Mouse (Mus musculus): ENCODE measurements around the gene Ttc30a1.

Gene Ttc30a1

DNA sequence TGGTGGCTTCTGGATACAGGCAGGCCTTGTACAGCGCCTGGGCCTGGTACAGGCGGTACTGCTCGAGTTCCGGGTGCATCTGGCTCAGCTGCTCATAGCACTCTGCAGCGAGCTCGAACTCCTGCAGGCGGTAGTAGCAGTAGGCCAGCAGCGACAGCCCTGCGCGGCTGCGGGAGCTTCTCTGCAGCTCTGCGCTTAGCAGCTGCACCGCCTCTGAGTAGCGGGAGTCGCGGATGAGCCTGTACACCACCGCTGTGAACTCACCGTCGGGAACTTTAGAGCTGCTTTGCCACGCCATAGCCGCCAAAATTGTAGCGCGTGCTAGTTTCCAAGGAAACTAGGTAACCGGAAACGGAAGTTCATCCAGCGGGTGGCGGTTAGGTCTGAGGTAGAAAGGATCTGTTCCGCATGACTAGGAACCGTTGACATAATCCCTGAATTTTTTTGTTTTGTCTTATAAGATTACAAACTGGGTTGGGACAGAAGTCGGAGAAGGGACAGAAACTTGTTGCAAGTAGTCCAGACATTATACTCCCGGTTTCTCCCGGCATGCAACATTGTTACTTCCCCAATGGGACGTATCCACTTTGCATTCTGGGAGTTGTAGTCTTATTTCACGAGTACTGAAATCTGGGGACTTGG lies at the start of gene Ttc30a1:
TSS of gene Ttc30a1 (minus strand) at position 528 of the 642 bp plus-strand sequence.
- DNase-seq: peak; percentile 83

DNA sequence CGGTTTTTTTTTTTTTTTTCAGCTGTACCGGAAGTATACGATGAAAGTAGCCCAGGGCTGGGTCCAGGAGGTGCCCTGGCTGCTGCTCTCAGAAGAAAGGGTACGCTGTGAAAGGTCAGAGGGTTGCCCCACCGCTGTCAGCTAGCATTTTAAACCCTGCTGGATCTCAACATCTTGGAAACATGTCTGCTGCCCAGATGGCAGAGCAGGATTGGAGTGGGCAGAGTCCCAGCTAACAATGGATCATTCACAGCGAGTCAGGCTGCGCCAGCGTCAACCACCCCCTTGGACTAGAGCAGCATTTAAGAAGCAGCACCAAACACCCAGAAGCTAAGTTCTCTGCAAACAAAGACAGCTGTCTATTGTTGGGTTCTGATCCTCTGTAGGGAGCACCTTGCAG lies 48.3 kb upstream of the Ttc30a1 start:
- DNase-seq: no peak

- DNase-seq: peak; percentile 13
These were observed 47.5 kb upstream of the Ttc30a1 start for GRCm38 (mm10) chr2:76029081-76029901.

DNA sequence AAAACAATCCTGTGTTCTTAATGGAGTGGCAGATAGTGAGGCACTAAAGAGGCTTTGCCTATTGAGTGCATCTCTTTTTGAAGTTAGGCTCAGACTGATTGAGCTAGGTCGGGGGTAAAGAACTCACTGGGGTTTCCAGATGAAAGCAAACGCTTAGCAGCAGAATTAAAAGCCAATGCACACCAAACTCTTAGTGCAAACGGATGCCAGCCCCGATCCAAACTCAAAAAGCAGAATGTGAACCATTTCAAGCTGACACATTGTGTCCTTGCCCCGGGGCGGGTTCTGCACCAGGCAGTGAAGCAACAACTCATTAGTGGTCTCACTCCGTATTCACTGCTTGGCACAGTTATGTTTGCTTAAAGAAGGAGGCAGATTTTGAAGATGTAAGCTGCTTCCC lies 35.1 kb upstream of the Ttc30a1 start:
- DNase-seq: no peak

- no peak for DNase-seq
These were observed 34.4 kb upstream of the Ttc30a1 start for GRCm38 (mm10) chr2:76016136-76016535.

- no peak for DNase-seq
These were observed 33.7 kb upstream of the Ttc30a1 start for GRCm38 (mm10) chr2:76015460-76015859.

GRCm38 (mm10) chr2:76014659-76015058 lies 32.9 kb upstream of the Ttc30a1 start:
- no peak for DNase-seq

- DNase-seq: no peak
These were observed 24.4 kb upstream of the Ttc30a1 start for GRCm38 (mm10) chr2:76006194-76006593.

DNA sequence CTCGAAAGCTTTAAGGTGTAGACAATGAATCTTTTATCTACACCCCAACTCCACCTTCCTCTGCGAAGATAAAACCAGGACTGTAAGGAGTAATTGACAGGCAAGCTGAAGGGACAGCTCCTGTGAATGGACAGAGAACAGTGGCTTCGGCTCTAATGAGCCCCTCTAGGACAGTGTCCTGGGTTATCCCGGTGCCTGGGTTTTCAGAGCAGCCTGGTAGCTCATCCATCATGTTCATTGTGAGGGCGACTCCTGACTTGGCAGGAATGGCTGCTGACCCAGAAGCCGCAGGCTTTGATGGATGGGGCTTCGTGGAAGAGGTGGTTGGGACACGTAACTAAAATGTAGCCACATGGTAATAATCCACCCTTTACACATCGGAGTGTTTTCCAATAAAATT lies 21.1 kb upstream of the Ttc30a1 start:
- no peak for DNase-seq

DNA sequence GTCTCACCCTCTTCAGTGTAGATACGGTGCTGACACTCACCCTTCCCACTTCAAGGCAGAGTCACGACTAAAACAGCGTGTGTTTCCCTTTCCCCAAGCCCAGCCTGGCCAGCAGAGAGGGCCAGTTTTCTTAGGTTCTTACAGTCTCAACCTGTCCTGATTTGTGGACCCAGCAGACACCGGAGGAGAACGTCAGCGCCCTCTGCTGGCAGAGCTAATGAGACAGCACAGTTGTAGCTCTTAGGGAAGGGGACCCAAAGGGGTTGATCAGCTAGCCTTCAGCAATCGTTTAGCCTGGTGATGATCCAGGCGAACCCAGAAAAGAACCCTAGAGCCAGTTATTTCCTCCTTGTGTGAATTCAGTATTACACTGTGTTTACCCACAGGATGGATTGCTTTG lies 19.6 kb upstream of the Ttc30a1 start:
- DNase-seq: peak; percentile 75

- DNase-seq: no peak
These were observed 17.9 kb upstream of the Ttc30a1 start for GRCm38 (mm10) chr2:75999636-76000035.

- no peak for DNase-seq
These were observed 16.9 kb upstream of the Ttc30a1 start for GRCm38 (mm10) chr2:75998692-75999091.

- no peak for DNase-seq
These were observed 16.0 kb upstream of the Ttc30a1 start for GRCm38 (mm10) chr2:75997726-75998125.

GRCm38 (mm10) chr2:75994841-75995240 lies 13.1 kb upstream of the Ttc30a1 start:
- no peak for DNase-seq

DNA sequence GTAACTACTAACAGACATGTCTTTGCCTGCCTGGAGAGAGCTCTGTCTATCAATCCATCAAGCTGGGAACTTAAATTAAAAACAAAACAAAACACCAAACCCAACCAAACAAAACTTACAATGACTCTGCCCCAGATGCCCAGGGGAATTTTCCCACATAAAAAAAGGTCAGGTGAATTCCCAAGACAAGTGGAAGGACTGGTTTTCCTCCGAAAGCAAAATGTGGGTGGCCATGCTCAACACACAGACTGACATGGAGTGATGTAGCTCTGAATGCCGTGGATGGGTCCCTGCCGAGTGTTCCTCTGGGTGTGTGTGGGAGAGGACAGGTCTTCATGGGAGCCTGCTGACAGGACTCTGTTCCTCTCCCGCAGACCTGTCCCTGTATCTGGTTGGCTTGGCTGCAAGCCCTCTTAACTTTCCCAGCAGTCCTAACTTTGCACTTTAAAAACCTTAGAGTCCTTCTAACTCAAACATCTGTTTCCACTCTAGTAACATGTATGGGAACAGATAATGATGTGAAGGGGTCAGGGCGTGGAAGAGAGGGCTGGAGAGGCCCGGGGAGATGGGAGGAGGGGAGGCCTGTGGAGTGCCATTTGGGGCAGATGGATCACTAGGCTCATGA lies 9.9 kb upstream of the Ttc30a1 start:
- DNase-seq: peak; percentile 50

DNA sequence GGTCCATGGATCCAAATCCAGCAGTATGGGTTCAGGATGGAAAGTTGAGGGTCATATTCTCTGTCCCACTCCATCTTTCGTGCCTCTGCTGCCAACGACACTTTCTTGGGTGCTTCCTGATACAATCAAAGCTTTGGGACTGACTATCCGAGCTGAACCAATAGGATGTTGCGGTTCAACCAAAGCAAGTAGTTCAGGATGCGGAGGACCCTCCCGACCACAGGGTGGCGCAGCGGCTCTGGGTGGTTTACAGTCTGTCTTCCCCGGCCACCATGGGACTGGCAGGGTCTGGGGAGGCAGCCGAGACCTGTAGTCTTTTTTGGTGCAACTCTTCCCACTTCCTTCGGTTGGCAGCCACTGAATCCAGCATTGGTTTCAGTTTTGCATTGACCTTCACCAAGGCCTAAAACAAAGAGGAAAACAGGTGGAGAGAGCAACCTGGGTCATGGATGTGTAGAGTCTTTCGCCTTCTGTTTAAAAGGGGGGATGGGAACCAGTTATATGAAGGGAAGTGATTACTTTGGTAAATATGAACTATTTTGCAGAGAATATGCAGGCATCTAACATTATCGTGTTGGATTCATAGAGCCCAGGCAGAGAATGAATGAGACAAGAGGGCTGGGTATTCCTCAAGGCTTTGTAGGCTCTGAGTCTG lies 9.2 kb upstream of the Ttc30a1 start:
- DNase-seq: peak; percentile 89

- DNase-seq: no peak
These were observed 7.9 kb upstream of the Ttc30a1 start for GRCm38 (mm10) chr2:75989694-75990093.

GRCm38 (mm10) chr2:75988779-75989363 lies 7.1 kb upstream of the Ttc30a1 start:
- no peak for DNase-seq

GRCm38 (mm10) chr2:75988378-75988777 lies 6.6 kb upstream of the Ttc30a1 start:
- DNase-seq: no peak

DNA sequence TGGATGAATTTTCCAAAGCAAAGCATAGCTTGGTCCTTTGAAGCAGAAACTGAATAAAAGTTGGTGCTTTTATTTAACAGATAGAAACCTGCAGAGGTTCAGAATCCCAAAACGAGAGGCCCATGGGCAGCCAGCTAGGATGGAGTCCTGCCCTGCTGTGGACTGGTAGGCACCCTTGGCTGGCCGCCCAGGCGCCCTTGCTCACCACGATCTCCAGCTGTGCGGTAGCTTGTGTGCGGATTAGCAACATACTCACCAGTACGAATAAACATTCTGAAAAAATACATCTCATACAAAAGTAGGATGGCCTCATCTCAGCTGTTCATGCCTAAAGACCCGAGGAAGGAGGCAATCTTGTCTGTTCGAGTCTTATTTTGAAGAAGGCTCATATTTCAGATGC lies 6.0 kb upstream of the Ttc30a1 start:
- DNase-seq: no peak

DNA sequence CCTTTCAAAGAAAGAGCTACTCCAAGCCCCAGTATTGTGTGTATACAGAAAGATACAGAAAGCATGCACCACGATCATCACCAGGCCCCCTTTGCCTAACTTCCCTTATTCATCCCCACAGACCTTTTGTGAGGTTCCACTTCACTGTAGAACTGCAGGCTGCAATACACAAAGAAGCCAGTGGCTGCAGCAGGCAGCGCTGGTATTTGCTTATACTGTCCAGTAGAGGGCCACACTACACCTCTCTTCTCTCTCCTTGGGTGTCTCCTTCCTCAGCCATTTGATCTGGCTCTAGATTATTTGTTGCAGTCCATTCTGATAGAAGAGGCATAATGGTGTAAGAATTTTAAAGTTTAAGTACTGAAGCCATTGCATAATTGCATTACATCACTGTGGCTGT lies 3.4 kb upstream of the Ttc30a1 start:
- peak; percentile 79 for DNase-seq

- no peak for DNase-seq
These were observed 2.1 kb upstream of the Ttc30a1 start for GRCm38 (mm10) chr2:75983847-75984246.

GRCm38 (mm10) chr2:75983091-75983490 lies 1.3 kb upstream of the Ttc30a1 start:
- DNase-seq: no peak
